Mouse (Mus musculus) neutrophil, adult 83 days (primary cell): Measurements from ENCODE around the gene Zfp992. TPM values are rescaled to one million over a fixed set of nuclear protein-coding genes. Genes with fewer than 3 reads are reported as not detected.

ENCODE experiments used
- total RNA-seq, 2 experiments: library from RNA; stranded (reverse); gene quantifications; one replicate each; pipeline ENCODE4 v1.2.4; 2023

The Zfp992 gene
- 1 to 10 TPM; 4.3 to 5.4 TPM for total RNA-seq

DNA sequence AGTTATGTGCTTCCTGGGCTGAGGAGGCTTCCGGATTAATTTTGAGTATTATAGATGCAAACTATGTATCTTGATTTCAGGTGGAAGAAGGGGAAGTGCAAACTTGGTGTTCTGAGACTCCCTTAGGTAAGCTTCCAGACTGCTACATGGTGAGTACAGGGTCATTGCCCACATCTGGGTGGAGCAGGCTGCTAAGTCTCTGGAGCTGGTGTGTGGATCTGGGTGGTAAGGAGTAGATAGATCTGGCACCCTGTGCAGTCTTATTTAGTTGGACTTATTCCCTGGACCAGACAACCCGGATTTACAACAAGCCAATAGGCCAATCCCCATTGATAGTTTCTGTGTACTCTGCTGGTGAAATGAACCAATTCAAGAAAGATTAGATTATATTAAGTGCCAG, at the start of gene Zfp992:
Gene Zfp992 (plus strand): TSS at position 74 of the 400 bp plus-strand sequence.

DNA sequence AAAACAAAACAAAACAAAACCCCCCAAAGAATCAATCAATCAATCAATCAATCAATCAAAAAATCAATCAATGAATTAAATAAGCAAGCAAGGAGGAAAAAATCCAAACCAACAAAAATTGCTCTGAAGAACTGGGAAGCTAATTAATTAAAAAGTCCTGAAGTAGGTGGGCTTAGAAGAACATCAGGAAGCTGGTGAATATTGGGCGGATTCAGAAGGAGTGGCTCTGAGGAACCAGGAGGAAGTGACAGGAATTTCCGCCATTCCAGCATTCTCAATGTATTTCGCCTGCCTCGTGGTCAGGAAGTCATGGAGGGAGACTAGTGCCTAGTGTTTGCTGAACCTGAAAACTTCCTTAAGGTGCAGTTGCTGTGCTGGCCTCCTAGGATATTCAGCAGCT, 52.9 kb downstream of the Zfp992 start, which contains the start of gene Zfp981:
Gene Zfp981 (plus strand): TSS at position 301 of the 400 bp plus-strand sequence.

Other genes starting within 250 kb of the Zfp992 start
- gene Zfp981, start 53.0 kb downstream of the Zfp992 start, total RNA-seq, result under 1 TPM; 0.26 to 0.29 TPM
- 1 to 10 TPM; 2.6 to 3.4 TPM for gene Zfp993, start 161.9 kb downstream of the Zfp992 start, total RNA-seq